Mouse (Mus musculus) heart, adult 2 months (tissue): ENCODE data around the gene Mthfsd. TPM values are rescaled to one million over a fixed set of nuclear protein-coding genes. Genes with fewer than 3 reads are reported as not detected.

Source experiments
- DNase-seq, 2 experiments: peaks; one replicate each; pipeline ENCODE4 v3.0.0; 2021
- H3K27ac ChIP-seq: fragments of 200-600 bp; 2 replicates; pipeline ENCODE4 v1.8.1; 2022
- H3K27me3 ChIP-seq: fragments of 200-500 bp; 2 replicates; pipeline ENCODE4 v1.6.1; 2012; ENCODE audit warnings: mild to moderate bottlenecking, low read length, inconsistent platforms, mixed read lengths; ENCODE audit not compliant: control insufficient read depth, insufficient read depth
- H3K36me3 ChIP-seq: fragments of 200-500 bp; 2 replicates; pipeline ENCODE4 v1.6.1; 2012; ENCODE audit warnings: low read length, inconsistent platforms; ENCODE audit not compliant: control insufficient read depth, insufficient read depth
- H3K4me1 ChIP-seq: fragments of 200-500 bp; 2 replicates; pipeline ENCODE4 v1.6.1; 2011; ENCODE audit warnings: low read length; ENCODE audit not compliant: control insufficient read depth, insufficient read depth
- H3K4me3 ChIP-seq: fragments of 200-600 bp; 2 replicates; pipeline ENCODE4 v1.8.1; 2022
- H3K79me2 ChIP-seq: fragments of 200-500 bp; replicated peaks from 2 replicates; pipeline ENCODE4 v1.6.1; 2012; ENCODE audit warnings: mild to moderate bottlenecking, inconsistent platforms, low read length, moderate library complexity, mixed read lengths; ENCODE audit not compliant: control insufficient read depth, insufficient read depth
- H3K9ac ChIP-seq: fragments of 200-500 bp; 2 replicates; pipeline ENCODE4 v1.6.1; 2012; ENCODE audit warnings: low read depth, mild to moderate bottlenecking, control low read depth, inconsistent platforms, low read length, mixed read lengths
- CTCF ChIP-seq: fragments of 200-600 bp; IDR thresholded peaks from 2 replicates; pipeline ENCODE4 v1.8.1; 2022; ENCODE audit warnings: antibody characterized with exemption, mild to moderate bottlenecking, moderate library complexity
- EP300 ChIP-seq: fragments of 200-500 bp; IDR thresholded peaks from 2 replicates; pipeline ENCODE4 v1.6.1; 2011; ENCODE audit warnings: low read depth, low read length, control low read depth; ENCODE audit not compliant: insufficient read depth
- POLR2A ChIP-seq: fragments of 200-500 bp; IDR thresholded peaks from 2 replicates; pipeline ENCODE4 v1.6.1; 2011; ENCODE audit warnings: mild to moderate bottlenecking, low read depth, low read length, control low read depth; ENCODE audit not compliant: insufficient read depth
- WGBS: fragments of 180-500 bp; shearing (Covaris S2); methylation state at CpG from one replicate; pipeline ENCODE4 v1.1.7; 2018; 5-methylcytosine and 5-hydroxymethylcytosine counted together
- intact Hi-C: fragments of 180-260 bp; cut with DNase I; formaldehyde crosslinking; loops from one replicate; pipeline ENCODE4 v1.15.1; 2025
- polyA plus RNA-seq: library from polyadenylated mRNA; depleted of rRNA; stranded (reverse); fragments of >200 nt; gene quantifications from 2 replicates; pipeline ENCODE4 v1.2.3, GENCODE M21; 2012
- total RNA-seq, 2 experiments: library from RNA; stranded (reverse); gene quantifications; 2 replicates each; pipeline ENCODE4 v1.2.3; 2021

The Mthfsd gene
- total and polyA plus RNA-seq, 3 experiments, result 12.8 to 26.4 (median 13.5) TPM

DNA sequence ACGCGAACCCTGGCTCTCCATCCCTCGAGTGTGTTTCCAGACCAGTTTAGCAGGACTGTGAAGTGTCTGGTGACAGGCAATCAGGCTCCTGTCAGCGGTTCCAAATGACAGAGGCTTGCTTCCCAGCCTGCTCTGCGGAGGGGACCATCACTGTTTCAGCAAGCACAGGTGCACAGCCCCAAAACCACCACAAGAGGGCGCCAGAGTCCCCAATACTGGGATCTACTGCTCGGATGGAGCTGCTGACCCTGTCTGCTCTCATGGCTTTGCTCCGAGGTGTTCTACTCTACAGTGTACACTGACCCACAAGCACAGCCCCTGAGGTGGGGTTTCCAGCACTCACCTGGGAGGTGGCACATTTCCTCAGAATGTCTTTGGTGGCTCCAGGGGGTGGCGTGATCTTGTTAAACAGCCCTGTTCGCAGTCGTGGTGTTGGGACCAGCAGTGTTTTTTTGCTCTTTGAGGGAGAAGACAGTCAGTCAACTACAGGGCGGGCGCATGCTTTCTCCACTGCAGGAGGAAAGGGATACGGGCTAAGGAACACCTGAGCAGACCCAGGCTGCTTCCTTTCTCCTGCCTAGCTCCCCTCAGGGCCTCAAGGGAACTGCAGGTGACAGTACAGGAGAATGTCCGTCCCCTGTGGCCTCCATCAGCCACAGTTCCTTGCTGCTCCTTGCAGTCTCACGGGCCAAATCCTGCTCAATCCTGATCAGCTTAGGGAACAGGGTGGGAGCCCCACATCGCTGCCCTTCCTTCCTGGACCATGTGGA lies 4.0 kb downstream of the Mthfsd start:
- WGBS, result 46% methylated on average over 17 of the region's 17 CpGs
- TF ChIP-seq CTCF, result peak; percentile 100; the same call in 1 of the 2 replicates
- TF ChIP-seq POLR2A, result no peak
- TF ChIP-seq EP300, result 0 out of 2 replicates have a peak, but pooled peaks have one; percentile 47
- Histone ChIP-seq H3K9ac (no peak overlapping the region), H3K4me1 (no peaks in the 10 kb centered on the region), H3K79me2 (no peaks in the 10 kb centered on the region), H3K27ac (no peak overlapping the region), H3K27me3 (no peaks in the 10 kb centered on the region), H3K4me3 (no peak overlapping the region), H3K36me3 (no peaks in the 10 kb centered on the region)
- peak; percentile 72 to 81 for DNase-seq
- intact Hi-C loops, result no loop called here

GRCm38 (mm10) chr8:121093496-121093895 lies 14.7 kb downstream of the Mthfsd start:
- Histone ChIP-seq H3K9ac (no peak overlapping the region), H3K27me3 (peaks cover 8% of the 10 kb centered on the region), H3K4me3 (no peak overlapping the region), H3K27ac (no peak overlapping the region), H3K79me2 (no peaks in the 10 kb centered on the region), H3K36me3 (no peaks in the 10 kb centered on the region), H3K4me1 (0 out of 2 replicates have a peak, but pooled peaks cover 1% of the 10 kb centered on the region)
- intact Hi-C loops, result loop anchor here (5.0 kb wide), 2 partner anchors 196 to 416 kb away; no protein-coding TSS in a partner anchor
- 59% methylated on average over 6 of the region's 6 CpGs for WGBS
- DNase-seq, result no peak
- TF ChIP-seq EP300, result no peak
- TF ChIP-seq CTCF, result no peak
- TF ChIP-seq POLR2A, result no peak

DNA sequence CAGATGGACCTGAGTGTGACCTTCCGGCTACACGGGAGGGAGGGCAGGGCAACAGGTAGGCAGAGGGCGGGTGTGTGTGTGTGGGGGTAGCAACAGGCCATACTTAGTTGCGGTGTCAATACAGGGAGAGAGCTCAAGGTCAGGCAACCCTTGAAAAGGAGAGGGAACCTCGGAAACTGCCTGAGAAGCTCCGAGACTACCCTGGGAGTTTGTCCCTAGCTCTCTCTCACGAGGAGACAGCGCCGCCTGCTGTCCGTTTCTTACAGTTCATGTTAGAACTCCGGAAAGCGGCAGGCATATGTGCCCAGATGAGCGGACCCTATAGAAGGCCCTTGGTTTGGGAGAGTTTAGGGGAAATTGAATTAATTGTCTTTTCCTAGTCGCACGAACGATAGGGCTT lies 15.6 kb downstream of the Mthfsd start:
- Histone ChIP-seq H3K4me1 (0 out of 2 replicates have a peak, but pooled peaks cover 1% of the 10 kb centered on the region), H3K27me3 (peaks cover 8% of the 10 kb centered on the region), H3K79me2 (no peaks in the 10 kb centered on the region), H3K27ac (no peak overlapping the region), H3K9ac (no peak overlapping the region), H3K36me3 (no peaks in the 10 kb centered on the region), H3K4me3 (no peak overlapping the region)
- peak; percentile 73 to 88 for DNase-seq
- 2% methylated on average over 16 of the region's 16 CpGs for WGBS
- no peak for TF ChIP-seq POLR2A
- peak; percentile 83; the same call in 1 of the 2 replicates for TF ChIP-seq EP300
- peak; percentile 90 for TF ChIP-seq CTCF
- intact Hi-C loops, result loop anchor here (1.0 to 5.0 kb wide), 4 partner anchors 122 to 415 kb away; no protein-coding TSS in a partner anchor

GRCm38 (mm10) chr8:121092141-121092540 lies 16.1 kb downstream of the Mthfsd start:
- no peak overlapping the region for H3K9ac ChIP-seq
- H3K27me3 ChIP-seq, result peaks cover 8% of the 10 kb centered on the region
- WGBS, result 26% methylated on average over 6 of the region's 6 CpGs
- no peaks in the 10 kb centered on the region for H3K79me2 ChIP-seq
- no peak overlapping the region for H3K27ac ChIP-seq
- intact Hi-C loops, result loop anchor here (1.0 to 5.0 kb wide), 4 partner anchors 122 to 415 kb away; no protein-coding TSS in a partner anchor
- no peak for DNase-seq
- TF ChIP-seq CTCF (no peak), EP300 (no peak), POLR2A (no peak)
- no peaks in the 10 kb centered on the region for H3K36me3 ChIP-seq
- 0 out of 2 replicates have a peak, but pooled peaks cover 1% of the 10 kb centered on the region for H3K4me1 ChIP-seq
- H3K4me3 ChIP-seq, result no peak overlapping the region

DNA sequence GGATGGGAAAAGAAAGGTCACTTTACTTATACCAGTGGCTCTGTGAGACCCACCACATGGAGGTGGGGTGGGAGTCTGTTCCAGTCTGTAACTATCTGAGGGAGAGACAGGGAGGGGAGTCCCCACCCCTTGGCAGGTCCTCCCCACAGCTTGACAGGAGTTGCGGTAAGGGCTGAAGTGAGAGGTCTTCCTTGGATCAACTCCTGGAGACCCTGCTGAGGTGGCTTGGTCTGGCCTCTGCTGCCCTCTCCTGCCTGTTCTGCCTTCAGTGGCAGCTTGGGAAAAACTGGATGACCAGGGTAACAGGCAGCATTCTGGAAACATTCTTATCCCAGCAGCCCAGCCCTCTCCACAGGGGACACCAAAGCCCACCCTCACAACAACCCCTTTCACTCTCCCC lies 17.5 kb downstream of the Mthfsd start:
- no peak overlapping the region for H3K4me3 ChIP-seq
- no peak overlapping the region for H3K27ac ChIP-seq
- H3K9ac ChIP-seq, result no peak overlapping the region
- 0 out of 2 replicates have a peak, but pooled peaks cover 1% of the 10 kb centered on the region for H3K4me1 ChIP-seq
- H3K36me3 ChIP-seq, result no peaks in the 10 kb centered on the region
- no peak for DNase-seq
- no peak for TF ChIP-seq EP300
- TF ChIP-seq CTCF, result peak; percentile 37
- H3K79me2 ChIP-seq, result no peaks in the 10 kb centered on the region
- H3K27me3 ChIP-seq, result peaks cover 13% of the 10 kb centered on the region
- intact Hi-C loops, result loop anchor here (5.0 kb wide), 2 partner anchors 193 to 413 kb away; no protein-coding TSS in a partner anchor
- 5% methylated on average over 1 of the region's 1 CpGs for WGBS
